11 mouse cellular contexts compared by ENCODE assay signal in the genomic region with DNA sequence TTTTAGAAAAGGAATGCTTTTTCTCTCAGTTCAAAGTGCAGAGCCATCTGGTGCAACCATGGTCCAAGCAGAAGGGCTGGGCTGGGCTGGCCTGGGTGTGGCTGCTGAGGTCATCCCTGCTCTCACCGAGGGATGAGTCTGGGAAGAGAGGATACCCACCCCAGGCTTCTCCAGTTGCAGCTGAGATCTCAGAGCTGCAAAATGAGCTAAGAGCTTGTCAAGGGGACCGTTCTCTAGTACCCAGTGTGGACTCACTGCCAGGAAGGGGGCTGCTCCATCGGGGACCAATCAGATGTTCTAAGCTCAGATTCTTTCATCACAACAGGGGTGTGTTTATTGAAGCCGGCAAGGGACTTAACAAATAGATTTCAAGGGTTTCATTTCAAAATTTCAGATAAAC.
DNase-seq lines count a peak whose midpoint lies in the region; ATAC-seq and TF ChIP-seq lines count a peak whose summit lies in the region.
"Had no signal": no experiment of that assay in that cellular context is flagged by ENCODE, and none has a peak within 500 bp of the region (broad histone marks: within the 10 kb centered on the region; RNA-seq: fewer than 3 reads in every experiment).

No protein-coding gene starts in this region.

- intact Hi-C loops in gastrocnemius, adult 2 months (cut with DNase I) = no loop called here

- H3K36me3 ChIP-seq in kidney, embryonic 16.5 days (ENCODE audit: insufficient read depth, low read length) = no peaks in the 10 kb centered on the region
- H3K36me3 ChIP-seq in neural tube, embryonic 15.5 days = no peaks in the 10 kb centered on the region
- H3K36me3 ChIP-seq: forebrain, embryonic 10.5 days; limb, embryonic 13.5 days had no signal

- no peak overlapping the region for H3K4me2 ChIP-seq in kidney, embryonic 16.5 days (replicated peaks; ENCODE audit: low read depth, low read length)
- H3K4me2 ChIP-seq in neural tube, embryonic 15.5 days = no peak overlapping the region
- H3K4me2 ChIP-seq: limb, embryonic 13.5 days had no signal

- H3K9ac ChIP-seq in kidney, embryonic 16.5 days (replicated peaks; ENCODE audit: low read length) = no peak overlapping the region
- H3K9ac ChIP-seq in neural tube, embryonic 15.5 days (replicated peaks) = no peak overlapping the region
- H3K9ac ChIP-seq: limb, embryonic 13.5 days had no signal

- peak; percentile 51; the same call in 1 of the 2 replicates for ATAC-seq in kidney, embryonic 16.5 days (ENCODE audit: low FRiP score, low TSS enrichment)
- ATAC-seq in inflammation-experienced regulatory T-cells, adult 6 months = no peak
- no peak for ATAC-seq in neural tube, embryonic 15.5 days (ENCODE audit: low FRiP score)
- ATAC-seq: CD4-positive, CD25-positive, alpha-beta regulatory T cell, adult 4 months had no signal

- no peaks in the 10 kb centered on the region for H3K9me3 ChIP-seq in kidney, embryonic 16.5 days (ENCODE audit: low read length)
- H3K9me3 ChIP-seq in neural tube, embryonic 15.5 days (replicated peaks) = no peaks in the 10 kb centered on the region
- H3K9me3 ChIP-seq: forebrain, embryonic 10.5 days; limb, embryonic 13.5 days had no signal

- peak; percentile 6 for DNase-seq in cerebellum, adult 9-11 months
- no peak for DNase-seq in cerebellum, adult 9-10 months
- no peak for DNase-seq in kidney, postnatal 25 days
- peak; percentile 12 for DNase-seq in NIH3T3 (ENCODE audit: low read depth)
- DNase-seq in gastrocnemius, adult 2 months = peak; percentile 81

- TF ChIP-seq CTCF in gastrocnemius, adult 2 months (IDR thresholded peaks at IDR 0.05) = no peak

- 13% methylated on average over 4 of the region's 4 CpGs for WGBS in kidney, embryonic 16.5 days
- 42% methylated on average over 4 of the region's 4 CpGs for WGBS in neural tube, embryonic 15.5 days

- no peaks in the 10 kb centered on the region for H3K4me1 ChIP-seq in kidney, embryonic 16.5 days (ENCODE audit: insufficient read depth, low read length)
- H3K4me1 ChIP-seq in neural tube, embryonic 15.5 days = no peaks in the 10 kb centered on the region
- H3K4me1 ChIP-seq: forebrain, embryonic 10.5 days had no signal

- no peaks in the 10 kb centered on the region for H3K27me3 ChIP-seq in kidney, embryonic 16.5 days (ENCODE audit: insufficient read depth, low read length)
- no peaks in the 10 kb centered on the region for H3K27me3 ChIP-seq in neural tube, embryonic 15.5 days (replicated peaks)

- H3K4me3 ChIP-seq in kidney, embryonic 16.5 days (ENCODE audit: low read length) = no peak overlapping the region
- no peak overlapping the region for H3K4me3 ChIP-seq in gastrocnemius, adult 2 months
- no peak overlapping the region for H3K4me3 ChIP-seq in neural tube, embryonic 15.5 days (replicated peaks)
- H3K4me3 ChIP-seq: forebrain, embryonic 10.5 days; limb, embryonic 13.5 days had no signal

- no peak overlapping the region for H3K27ac ChIP-seq in kidney, embryonic 16.5 days (ENCODE audit: low read length)
- H3K27ac ChIP-seq in gastrocnemius, adult 2 months = peak overlapping the region; percentile 54
- H3K27ac ChIP-seq in neural tube, embryonic 15.5 days (replicated peaks) = no peak overlapping the region
- H3K27ac ChIP-seq: forebrain, embryonic 10.5 days; limb, embryonic 13.5 days had no signal

Comparison
In these comparisons a context has a peak if more than half of its experiments do, and no peak if none do; other contexts are left out.
1. DNase-seq: peak in cerebellum, adult 9-11 months (single experiment), NIH3T3 (single experiment) and gastrocnemius, adult 2 months (single experiment); none in cerebellum, adult 9-10 months (single experiment) and kidney, postnatal 25 days (0 of 2).